Mouse (Mus musculus) cerebellum, adult 11 months (tissue): ENCODE measurements at regions not wholly inside any gene's neighbourhood (a gene's known extent, or its start where the extent isn't known, plus 50 kb on each side); places are given as distances from the start of the nearest gene placed in this dataset.

Source experiments
- DNase-seq: peaks from one replicate; pipeline ENCODE4 v3.0.0; 2022

DNA sequence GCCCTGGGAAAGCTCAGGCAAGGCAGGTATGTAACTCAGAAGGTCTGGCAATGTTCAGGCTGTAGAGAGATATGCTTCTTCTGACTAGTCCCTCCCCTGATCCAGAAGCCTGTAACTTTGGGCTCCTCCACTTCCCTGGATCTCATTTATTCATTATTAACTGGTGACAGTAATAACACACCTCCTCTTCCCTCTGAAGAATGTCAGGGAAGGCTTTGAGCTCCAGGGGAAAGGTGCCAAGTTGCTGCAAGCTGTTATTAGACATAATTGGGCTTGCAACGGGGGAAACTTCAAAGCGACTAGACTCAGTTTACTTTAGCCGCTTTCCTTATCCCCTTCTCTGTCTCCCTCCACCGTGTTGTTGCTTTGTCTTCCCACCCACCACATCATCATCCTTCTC, 75.6 kb upstream of the Tmprss2 start:
- DNase-seq, result no peak

DNA sequence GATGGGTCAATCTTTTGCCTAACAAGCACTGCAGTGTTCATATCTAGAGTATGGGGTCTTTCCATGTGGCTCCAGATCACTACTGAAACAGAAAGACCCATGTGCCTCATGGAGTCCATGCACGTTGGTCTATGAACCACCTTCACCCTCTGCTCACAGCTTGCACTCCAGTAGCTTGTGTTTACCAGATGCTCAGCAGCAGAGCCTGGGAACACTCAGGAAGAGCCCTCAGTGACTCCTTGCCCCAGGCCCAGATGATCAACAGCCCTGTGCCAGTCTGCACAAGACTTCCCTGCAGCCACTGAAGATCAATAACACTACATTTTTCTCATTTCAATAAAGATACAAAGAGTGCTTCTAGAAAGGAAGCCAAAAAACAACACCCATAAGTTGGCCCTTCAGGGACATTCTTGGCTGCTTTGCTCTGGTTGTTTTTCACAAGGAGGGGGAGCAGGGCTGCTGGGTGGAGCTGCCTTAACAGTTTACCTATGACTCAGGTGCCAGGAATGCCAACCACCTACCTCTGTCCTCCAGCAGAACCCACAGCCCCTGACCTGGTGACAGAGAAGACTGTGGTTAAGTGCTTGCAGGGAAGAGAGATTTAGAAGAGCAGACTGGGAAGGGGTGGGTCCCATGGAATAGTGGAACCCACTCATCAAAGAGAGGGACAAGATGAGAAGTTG, 74.7 kb upstream of the Tmprss2 start:
- DNase-seq, result no peak

DNA sequence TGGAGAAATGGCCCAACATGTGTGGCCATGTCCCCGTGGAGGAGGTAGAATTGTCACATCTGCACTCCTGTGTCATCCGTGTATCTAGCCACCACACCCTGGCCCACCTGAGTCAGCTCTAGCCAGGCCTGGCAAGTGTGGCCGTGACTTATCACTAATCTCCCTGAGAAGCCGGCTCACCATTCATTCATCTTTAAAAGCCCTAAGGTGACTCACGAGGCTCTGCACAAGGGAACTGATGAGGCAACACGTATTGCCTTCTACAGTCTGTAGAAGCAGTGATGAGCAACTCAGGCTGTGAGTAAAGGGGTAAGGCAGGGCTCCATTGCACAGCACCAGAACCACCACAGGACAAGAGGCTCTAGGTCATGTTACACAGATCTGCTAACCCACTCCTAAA, 70.2 kb upstream of the Tmprss2 start:
- no peak for DNase-seq

DNA sequence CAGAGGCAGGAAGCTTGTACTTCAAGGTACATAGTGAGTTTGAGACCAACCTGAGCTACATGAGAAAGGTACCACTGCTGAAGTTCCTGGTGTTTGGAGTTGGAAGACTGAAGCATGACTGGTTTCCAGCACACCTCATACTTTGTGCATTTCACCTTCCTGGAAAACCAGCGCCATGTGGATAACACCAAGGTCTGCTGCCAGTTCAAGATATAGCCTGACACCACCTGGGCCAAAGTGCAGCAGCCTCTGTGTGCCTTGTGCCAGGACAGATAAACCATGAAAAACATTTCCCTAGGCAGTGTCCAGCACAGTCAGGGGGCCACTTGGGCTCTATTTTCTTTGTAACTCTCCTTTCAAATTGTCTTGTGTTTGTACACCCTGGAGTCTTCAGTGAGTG, 68.8 kb upstream of the Tmprss2 start:
- no peak for DNase-seq

DNA sequence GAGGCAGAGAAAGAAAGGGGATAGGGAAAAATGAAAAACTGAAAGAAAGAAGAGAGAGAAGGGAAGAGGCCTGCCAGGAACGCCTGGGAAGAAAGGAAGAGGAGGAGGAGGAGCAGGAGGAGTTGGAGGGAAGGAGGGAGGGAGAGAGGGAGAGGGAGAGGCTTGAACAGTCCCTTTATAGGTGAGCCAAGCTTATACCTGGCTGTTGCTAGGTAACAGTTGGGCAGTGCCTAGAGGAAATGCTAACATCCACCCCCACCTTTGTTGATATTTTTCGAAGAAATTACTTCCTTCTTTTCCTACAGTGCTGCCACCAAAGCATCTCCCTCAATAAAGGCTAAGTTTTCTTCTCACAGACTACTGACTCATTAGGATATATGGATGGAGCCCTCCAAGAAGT, 68.3 kb upstream of the Tmprss2 start:
- no peak for DNase-seq

DNA sequence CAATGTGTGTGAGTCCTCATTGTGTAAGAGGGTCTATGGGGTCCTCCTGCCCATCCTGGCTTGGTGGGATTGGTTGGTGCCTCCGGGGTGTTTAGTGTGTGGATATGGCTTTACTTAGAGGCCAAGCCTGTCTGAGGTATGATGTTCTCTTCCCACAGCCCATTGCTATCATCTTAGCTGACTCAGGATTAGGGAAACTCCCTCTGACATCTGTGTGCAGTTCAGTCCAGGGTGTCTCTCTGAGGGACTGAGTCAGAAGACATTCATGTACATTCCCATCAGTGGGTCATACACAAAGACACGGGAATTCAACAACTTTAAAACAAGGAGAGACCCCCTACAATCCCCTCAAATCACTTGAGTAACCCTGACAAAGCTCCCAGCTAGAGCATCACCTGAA, 66.6 kb upstream of the Tmprss2 start:
- DNase-seq, result no peak

DNA sequence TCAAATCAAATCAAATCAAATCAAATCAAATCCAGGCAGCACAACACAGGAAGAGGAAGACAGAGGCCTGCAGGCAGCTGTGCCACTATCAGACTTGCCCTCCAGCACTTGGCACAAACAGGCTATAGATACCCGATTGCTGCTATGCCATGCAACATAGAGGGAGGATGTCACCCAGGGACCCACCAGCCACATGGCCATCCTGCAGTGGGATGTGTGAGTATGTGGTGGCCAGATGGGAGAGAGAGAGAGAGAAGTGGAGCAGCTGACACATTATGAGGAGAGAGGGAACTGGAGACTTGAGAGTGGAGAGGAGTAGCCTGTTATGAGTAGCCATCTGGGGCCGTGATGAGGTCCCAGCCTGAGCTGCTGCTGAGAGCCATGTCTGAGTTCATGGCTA, 62.6 kb upstream of the Tmprss2 start:
- DNase-seq, result no peak

DNA sequence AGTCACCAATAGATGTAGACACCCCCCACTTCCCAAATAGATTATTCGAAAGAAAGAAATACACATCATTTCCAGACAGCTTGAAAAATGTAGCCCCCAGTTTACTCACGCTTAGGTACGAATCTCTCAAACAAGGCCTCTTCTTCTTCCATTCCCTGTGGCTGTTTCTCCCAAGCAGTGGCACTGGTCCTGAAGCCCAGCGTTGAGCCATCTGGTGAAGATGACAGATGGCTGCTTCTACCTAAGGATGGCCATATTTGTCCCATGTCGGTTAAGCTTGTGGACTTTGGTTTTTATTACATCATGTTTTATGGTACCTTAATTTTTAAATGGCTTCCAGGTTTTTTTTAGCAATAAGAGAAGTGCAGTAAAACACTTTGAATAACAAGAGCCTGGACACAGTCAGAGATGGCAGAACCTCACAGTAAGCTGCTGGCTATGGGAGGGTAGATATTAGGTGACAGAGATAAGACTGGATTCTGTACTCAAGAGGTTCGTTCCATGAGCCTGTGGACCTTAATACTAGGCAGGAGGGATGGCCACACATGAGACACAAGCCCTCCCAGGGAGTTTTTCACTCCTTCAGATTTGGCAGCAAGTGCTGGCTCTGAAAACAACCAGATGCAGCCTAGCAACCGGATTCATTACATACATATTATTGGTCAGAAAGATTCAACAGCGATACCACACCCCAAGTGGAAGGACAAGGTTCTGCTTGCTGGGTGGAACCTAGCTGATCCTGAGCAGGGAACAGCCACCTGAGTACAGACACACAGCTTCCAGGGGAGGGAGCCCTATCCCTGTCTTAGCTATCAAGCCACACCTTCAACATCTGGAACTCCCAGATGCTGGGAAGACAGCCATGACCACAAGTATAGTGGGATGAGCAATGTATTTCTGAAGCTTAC, 59.4 kb upstream of the Tmprss2 start:
- peak; percentile 18 for DNase-seq

DNA sequence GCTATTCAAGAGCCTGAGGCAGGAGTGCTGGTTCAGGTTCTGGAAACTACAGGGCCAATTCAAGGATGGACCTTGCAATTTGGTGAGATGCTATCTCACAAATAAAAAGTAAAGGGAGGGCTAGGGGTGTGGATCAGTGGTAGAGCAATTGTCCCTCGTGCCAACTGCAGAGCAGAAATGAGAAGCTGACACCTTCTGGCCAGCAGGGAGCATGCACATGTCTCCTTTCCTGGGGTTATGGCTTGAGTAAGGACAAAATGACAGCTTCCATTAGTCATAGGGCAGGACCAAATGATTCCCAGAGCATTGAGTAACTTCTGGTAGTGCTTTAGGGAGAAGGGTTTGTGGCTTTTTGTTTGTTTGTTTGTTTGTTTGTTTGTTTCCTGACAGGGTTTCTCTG, 56.5 kb upstream of the Tmprss2 start:
- no peak for DNase-seq

DNA sequence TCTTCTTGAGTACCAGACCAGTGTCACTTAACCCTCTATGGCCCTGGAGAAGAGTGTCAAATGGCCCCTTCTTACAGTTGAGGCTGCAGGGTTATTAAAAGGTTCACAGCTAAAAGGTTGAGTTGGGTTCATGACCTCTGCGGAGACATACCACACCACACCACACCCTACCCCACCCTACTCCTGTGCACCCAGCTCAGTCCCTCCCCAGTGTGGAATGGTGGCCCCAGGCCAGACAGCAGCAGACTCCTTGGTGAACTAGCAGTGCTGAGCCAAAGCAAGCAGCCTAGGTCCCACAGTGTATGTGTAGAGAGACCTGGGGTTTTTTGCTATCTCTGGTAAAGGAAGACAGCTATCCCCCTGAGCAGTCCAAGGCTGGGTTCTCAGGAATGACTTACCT, 54.5 kb upstream of the Tmprss2 start:
- DNase-seq, result no peak
